Mouse (Mus musculus): ENCODE measurements around the gene Aurkb.
A peak's percentile ranks its signal among the peaks of the same experiment; 100 is the strongest.
"Not testable (repeated sequence)": the region's sequence is repeated elsewhere in the genome, so short reads cannot be mapped to it uniquely, and the experiment has no call there.

Gene Aurkb

DNA sequence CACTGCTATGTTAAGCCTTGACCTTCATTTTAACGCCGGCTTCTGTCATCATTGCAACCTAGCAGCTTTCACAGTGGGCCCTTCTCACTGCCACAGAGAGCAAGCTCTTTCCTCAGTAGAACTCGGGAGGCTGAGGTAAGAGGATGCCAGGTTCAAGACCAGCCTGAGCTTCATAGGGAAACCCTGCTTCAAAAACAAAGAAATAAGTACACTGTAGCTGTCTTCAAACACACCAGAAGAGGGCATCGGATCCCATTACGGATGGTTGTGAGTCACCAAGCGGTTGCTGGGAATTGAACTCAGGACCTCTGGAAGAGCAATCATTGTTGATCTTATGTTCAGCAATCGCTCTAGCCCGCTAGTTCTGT is 35.4 kb downstream of the Aurkb start:
- no peak for DNase-seq (ENCODE audit: low spot score)

DNA sequence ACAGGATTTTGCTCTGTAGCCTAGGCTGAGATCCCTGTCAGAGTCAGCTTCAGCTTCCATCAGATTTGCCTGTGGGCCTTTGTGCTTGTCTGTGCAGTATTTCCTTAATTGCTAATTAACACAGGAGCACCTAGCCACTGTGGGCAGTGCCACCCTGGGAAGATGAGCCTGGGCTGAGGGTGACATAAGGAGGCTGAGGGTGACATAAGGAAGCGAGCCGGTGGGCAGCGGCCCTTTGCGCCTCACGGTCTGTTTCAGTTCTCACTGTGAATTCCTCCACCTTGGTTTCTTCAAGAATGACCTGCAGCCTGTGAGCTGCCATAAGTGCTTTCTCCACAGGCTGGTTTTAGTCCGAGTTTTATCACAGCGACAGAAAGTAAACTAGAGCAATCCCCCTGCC is 36.2 kb downstream of the Aurkb start:
- DNase-seq (ENCODE audit: low spot score), result no peak

DNA sequence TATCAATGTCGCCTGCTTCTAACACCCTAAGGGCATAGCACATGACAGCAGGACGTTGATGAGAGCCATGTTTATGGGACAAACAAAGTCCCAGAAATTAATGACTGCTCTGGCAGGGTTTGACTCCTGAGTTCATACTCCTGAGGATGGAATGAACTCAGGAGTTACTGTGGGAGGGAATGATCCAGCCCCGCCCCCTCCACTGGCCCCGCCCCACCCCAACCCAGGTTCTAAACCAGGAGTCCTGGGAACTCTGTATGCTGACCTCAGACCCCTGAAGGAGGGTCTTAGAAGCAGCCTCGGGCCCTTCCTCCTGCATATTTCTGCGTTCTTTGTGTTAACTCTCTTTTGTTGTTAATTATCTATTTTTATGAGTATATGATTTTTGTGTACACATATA is 40.2 kb downstream of the Aurkb start:
- no peak for DNase-seq (ENCODE audit: low spot score)

DNA sequence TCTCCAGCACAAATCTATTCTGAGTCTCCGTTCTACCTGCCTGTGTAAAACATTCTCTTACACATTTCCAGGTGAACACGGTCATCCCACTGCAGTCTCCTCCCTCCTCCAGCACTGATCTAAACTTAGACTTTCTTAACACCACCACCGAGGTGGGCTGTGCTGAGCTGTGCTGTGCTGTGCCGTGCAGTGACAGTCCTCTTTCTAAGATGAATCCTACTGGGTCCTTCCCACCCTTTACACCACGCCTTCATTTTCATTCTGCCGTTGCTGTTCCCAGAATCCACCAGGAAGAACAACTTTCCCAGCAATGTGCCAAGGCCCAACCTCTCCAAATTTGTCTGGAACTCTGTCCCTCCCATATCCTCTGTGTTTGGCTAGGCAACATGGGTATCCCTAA is 40.9 kb downstream of the Aurkb start:
- no peak for DNase-seq (ENCODE audit: low spot score)

DNA sequence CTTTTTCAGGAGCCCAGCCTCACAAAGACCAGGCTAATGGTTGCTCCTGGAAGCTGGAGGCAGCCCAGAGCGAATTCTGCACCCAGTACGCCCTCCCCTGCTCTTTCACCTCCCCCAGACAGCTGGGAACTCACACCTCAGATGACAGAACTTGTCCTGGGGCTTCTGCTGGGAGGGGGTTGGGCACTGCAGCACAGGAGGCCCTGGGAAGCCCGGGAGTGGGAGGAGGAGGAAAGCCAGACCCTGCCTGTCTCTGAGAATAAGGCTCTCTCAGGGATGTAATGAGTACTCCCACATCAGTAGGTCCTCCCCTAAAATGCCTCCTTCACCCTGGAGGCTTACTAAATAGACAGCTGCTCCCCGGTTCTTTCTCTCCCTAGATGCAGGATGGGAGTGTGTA is 41.6 kb downstream of the Aurkb start:
- no peak for DNase-seq (ENCODE audit: low spot score)

DNA sequence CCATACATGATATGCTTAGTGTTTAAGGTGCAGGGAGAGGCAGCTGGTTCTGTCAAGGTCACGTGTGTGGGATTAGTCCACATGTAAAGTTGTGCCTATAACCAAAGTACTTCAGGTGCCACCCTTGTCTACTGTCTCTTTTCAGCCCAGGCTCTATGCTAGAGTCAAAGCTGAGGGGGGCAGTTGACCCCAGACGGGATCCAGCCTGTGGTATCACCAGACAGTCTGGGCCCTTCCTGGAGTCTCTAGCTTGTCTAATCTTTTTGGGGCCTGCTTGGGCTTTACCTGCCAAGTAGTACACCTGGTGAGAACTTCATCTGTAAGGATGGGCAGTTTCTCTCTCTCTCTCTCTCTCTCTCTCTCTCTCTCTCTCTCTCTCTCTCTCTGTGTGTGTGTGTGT is 42.1 kb downstream of the Aurkb start:
- DNase-seq (ENCODE audit: low spot score), result no peak

DNA sequence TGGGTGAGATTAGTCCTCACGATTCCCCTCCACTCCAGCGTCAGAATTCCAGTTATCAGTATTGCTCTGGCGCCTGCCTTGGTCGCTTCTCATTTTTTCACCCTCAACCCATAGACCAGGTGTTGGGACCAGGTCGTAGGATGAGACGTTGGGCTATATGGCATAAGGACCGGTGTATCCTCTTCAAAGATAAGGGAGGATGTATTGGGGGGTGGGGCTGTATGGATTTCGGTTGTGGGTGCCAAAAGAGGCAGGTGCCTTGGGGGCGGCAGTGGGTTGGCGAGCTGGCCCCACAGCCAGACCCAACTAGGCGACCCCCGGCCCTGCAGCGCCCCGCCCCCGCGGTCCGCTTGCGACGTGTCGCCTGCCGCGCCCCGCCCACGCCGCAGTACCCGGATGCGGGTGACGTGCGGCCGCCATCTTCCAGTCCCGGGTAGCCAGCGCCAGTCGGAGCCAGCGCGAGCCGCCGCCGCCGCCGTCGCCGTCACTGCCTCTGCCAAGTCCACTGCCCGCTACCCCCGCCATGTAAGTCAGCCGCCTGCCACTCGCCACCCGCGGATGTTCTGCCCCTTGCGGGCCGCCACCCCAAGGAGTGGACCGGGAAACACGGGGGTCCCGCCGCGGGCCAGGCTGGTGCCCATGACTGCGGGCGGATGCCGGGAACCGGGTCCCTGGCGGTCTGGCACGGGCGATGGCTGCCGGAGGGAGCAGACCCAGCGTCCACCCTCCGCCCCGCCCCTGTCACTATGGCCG is 42.8 kb downstream of the Aurkb start, which contains the start of gene Vamp2:
Gene Vamp2, plus strand, starts transcription at position 388 of the 753 bp plus-strand sequence.
- DNase-seq (ENCODE audit: low spot score), result peak; percentile 92

DNA sequence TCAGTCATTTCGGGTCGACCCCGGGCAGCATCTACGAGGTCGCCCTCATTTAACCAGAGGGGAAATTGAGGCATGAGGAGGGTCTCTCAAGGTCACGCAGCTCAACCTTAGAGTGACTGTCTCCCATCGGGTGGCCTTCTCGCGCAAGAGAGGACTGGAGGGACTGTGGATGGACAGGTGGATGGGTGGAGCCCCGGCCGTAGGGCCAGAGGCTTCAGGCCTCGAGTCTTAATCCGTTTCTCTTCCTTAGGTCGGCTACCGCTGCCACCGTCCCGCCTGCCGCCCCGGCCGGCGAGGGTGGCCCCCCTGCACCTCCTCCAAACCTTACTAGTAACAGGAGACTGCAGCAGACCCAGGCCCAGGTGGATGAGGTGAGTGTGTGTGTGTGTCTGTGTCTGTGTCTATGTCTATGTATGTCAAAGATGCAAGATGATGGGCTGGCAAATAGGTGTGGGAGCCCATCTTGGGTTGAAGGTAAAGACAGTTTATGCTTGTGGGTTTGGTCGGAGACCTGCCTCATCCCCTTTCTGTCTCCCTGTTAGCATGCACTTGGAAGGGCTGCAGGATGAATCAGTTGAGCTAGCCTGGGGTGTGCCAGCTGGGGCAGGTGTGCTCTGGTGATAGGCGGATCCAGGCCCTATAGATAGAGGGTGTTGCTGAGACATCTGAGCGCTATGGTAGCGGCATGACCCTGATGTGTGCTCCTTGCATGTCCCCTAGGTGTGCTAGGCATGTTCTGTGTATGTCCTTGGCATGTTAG is 43.6 kb downstream of the Aurkb start:
- DNase-seq (ENCODE audit: low spot score), result no peak

DNA sequence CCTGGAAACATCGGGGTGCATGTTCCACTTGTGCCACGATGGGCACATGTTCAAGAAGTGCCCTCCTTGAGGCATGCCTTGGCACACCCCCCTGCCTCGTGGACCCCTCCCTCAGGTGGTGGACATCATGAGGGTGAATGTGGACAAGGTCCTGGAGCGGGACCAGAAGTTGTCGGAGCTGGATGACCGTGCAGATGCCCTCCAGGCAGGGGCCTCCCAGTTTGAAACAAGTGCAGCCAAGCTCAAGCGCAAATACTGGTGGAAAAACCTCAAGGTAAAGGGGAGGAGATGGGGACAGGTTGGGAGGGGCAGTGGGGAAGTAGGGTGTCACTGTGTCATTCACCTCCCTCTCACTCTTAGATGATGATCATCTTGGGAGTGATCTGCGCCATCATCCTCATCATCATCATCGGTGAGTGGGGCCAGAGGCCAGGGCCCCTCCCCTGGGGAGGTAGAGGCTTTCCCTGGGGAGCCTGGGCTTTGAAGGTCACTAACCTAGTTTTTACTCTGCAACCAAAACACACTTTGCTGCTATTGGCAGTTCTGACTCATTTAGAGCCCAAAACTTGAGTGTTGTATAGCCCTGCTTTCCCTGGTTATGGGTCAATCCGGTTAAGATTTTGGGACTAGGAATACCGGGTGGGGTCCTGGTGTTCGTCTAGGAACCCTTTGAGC is 44.3 kb downstream of the Aurkb start:
- no peak for DNase-seq (ENCODE audit: low spot score)

DNA sequence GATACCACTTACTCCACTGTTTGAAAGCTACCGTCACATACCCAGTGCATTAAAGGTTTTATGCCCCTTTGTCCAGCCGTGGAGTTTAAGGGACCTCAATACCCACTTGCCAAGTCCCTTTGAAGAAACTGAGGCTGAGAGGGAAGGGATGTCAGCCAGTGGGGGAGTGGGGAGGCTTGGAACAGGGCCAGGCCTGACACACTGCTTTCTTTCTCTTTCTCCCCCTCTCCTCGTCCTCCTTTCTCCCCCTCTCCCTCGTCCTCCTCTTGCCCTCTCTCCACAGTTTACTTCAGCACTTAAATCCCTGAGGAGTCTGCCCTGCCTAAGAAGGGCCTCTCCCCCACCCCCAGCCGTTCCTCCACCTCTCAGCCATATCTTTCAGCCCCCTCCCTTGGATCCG is 44.9 kb downstream of the Aurkb start:
- DNase-seq (ENCODE audit: low spot score), result no peak

DNA sequence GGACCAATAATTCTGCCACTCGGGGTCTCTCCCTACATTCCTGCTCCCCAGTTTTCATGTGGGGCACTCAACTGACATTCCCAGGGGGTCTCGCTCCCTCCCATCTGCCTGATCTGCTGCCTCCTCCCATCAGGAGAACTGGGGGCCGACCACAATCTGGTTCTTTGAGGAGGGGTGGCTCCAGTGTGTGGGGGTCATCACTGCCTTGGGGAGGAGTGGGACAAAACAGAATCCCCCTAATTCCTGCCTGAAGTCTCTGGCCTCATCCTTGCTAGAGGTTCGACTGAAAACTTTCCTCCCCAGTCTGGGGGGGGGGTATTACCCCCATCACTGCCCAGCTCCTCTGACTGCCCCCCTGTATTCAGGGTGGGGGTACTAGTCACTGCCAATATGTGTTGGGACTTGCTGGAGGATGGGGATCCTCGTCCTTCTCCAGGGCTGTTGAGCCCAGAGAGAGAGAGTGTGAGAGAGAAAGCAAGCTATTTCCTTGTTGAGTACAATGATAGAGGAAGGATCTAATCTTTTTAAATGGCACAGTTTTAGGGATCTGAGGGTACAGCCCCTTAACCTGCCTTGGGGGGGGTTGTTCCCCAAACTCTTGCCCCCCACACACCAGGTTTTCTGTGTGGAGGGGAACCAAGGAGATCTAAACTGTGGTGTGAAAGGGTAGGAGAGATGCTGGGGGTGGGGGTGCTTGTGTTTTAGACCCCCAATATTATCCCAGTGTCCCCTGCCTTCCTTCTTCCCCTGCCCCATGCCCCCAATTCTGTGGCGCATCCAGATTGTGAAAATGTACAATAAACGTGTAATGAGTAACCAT is 46.3 kb downstream of the Aurkb start:
- no peak for DNase-seq (ENCODE audit: low spot score)

DNA sequence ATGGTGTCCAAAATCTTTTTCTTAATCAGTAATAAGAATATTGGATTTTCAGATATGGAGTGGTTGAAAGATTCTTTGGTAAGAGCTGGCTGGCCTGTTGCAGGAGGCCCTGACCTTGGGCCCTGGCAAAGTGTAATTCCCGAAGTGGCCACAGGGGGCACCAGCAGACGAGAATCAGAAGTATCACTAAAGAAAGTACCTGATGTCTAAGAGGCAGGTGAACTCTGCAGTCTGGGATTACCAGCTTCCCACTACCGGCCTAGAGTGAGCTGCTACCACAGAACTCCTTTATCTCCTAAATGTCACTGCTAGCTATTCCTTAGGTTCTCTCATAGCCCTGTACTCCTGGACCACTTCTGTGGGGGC is 46.9 kb downstream of the Aurkb start:
- DNase-seq (ENCODE audit: low spot score), result peak; percentile 85

DNA sequence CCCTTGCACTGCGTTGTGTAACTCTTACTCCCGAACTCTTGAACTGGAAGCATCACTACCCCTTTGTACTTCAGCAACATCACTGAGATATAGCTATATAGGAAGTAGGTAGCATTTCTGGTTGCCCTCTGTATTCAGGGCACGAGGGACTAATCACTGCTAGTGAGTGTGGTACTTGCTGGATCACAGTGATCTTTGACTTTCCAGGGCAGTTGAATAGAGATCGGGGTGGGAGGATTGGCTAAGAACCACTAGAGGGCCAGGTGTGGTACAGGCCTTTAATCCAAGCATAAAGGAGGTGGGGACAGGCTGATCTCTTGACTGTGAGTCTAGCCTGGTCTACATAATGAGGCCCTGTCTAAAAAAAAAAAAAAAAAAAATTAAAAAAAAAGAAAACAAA is 47.4 kb downstream of the Aurkb start:
- DNase-seq (ENCODE audit: low spot score), result peak; percentile 51

DNA sequence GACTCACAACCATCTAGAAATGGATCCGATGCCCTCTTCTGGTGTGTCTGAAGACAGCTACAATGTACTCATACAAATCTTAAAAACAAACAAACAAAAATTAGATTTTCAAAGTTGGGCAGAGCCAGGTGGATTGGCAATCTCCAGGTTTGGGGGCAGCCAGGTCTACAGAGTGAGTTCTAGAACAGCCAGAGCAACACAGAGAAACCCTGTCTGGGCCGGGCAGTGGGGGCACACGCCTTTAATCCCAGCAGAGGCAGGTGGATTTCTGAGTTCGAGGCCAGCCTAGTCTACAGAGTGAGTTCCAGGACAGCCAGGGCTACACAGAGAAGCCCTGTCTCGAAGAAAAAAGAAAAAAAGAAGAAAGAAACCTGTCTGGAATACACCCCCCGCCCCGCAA is 48.4 kb downstream of the Aurkb start:
- DNase-seq (ENCODE audit: low spot score), result not testable (repeated sequence)

DNA sequence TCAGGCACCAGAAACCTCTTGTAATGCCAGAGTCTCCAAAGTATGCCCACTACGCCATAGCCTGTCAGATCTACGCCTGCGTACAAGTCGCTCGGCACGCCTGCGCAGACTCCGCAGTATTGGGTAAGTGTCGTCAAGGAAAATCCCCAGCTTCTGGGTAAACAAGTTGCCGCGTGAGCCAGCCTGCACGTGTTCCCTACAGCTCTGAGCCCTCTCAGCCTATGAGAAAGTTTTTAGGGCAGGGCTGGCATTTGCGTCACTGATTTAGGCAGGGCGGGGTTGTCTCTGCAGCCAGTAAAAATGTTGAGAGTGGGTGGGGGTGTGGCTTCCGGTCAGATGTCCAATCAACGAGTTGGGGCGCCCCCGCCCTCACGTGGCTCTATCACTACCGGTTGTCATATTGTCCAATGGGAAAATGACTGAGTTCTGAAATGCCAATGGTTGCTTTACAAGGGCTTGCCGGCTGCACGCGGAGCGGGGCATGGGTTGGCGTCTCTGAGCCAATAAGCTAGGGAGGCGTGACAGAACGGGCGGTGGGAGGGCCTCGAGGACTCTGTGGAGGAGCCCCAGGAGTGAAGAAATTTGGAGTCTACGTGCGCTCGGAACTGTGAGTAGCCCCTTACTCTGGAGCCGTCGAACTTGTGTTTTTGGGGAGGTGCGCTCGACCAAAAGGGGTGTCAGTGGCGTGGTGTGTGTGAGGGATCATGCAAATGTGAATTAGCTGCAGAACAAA is 49.4 kb downstream of the Aurkb start, which contains the start of gene Per1:
Gene Per1, plus strand, starts transcription at position 521 of the 733 bp plus-strand sequence.
- DNase-seq (ENCODE audit: low spot score), result peak; percentile 100

DNA sequence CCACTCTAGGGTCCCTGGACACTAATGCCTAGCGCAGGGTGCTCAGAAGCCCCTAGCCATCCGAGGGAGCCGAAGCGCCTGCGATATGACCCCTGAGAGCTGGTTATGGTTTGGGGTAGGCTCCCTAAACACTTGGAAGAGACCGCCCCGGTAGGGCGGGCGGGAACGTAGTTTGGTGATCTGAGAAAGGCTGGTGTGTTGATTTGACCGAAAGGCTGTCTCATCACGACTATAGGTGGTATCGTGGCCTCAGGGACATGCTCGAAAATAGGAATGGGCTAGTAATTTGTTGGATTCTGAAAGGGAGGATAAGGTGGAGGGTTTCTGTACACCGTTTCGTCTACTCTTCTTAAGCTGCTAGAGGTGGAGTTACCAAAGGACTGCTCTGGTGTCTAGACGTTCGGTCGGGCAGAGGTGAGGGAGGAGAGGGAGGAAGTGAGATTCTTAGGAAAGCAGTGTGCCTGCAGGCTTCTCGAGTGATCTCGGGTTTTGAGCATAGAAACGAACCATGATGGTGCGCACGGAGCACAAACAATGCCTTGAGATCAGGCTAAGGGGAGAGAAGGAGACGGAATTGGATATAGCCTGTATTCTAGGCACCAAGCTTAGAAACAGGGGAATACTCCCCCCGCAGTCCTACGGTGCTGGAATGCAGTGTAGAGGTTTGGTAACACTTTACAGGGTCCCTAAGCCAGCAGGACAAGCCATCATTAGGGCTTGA is 50.2 kb downstream of the Aurkb start:
- DNase-seq (ENCODE audit: low spot score), result peak; percentile 74

DNA sequence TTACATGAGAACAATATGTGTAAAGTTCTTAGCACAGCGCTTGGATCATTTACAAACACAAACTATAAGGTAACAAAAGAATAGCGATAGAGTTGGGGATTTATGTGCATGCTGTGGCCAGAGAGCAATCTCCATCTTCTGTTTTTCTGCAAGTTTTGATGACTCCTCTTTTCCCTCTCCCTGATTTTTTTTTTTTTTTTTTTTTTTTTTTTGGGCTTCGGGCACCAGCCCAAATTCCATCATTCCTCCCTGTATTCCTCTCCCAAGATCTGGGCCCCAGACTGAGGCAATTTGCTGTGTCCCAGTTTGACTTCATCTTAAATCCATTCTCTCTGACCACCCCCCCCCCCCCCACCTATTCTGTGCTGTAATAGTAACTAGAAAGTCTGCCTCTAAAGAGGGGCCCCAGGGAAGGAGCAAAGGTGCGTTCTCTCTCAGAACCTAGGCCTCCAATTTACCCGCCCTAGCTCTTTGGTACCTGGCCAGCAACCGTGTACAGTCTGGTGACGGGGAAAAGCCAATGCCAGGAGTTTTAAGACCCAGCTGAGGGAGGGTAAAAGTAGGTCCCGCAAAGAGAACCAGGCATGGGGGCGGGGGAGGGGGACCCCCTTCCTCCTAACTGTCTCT is 51.0 kb downstream of the Aurkb start:
- no peak for DNase-seq (ENCODE audit: low spot score)

DNA sequence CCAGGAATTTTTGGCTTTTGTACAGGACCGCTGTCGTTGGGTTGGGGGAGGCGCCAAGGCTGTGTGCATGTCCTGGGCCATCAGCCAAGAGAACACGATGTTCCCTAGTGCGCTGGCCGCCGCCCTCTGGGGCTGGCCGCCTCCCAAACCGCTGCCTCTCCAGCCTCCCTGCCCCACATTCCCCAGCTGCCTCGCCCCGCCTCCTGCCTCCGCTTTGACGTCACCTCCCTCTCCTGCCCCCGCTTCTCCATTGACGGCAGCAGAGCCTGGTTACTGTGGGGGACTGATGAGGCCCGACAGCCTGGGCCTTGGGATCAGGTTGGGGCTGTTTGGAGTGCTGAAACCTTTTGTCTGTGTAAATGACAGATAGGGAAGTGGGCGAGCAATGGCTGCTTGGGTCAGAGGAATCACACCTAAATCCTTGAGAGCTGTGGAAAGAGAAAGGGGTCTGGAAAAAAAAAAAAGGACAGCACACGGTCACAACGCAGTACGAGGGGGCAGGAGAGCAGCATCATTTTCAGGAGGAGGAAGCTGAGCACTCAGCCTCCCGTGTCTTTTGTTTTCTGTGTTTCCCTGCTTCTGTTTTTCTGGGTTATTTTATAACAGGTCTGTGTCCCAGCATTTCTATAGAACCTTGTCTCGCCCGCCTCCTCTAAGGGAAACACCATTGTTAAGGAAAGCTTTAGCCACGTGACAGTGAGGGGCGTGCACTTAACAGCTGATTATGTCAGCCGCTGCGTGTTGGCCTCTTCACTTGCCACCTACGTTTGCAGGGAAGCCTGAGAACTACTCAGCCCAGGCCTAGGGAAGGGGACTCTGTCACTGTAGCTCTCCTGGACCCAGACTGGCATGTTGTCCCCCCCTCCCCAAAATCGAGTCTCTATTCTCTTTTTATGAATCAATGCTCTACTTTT is 51.8 kb downstream of the Aurkb start:
- peak; percentile 94 for DNase-seq (ENCODE audit: low spot score)
